Mouse (Mus musculus) cerebellum, postnatal 10 days (tissue): Measurements from ENCODE around the gene Adh7.

Experiments
- DNase-seq, 2 experiments: peaks; one replicate each; pipeline ENCODE4 v3.0.0; 2021; ENCODE audit warnings: mixed read lengths in 2 of 2

Gene Adh7

DNA sequence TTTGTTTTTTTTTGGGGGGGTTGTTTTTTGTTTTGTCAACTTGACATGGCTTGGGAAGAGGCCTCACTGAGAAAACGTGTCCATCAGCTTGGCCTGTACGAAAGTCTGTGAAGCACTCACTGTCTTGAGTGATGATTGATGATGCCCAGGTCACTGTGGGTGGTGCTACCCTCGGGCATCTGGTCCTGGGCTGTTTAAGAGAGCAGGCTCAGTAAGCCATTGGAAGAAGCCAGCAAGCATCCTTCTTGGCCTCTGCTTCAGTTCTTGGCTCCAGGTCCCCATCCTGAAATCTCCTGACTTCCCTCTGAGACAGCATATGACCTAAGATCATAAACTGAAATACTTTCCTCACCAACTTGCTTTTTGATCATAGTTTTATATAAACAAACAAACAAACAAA is 37.8 kb downstream of the Adh7 start:
- peak; percentile 45 to 72 for DNase-seq

- peak in 1 of 2 experiments; percentile 15 for DNase-seq
Observed at GRCm38 (mm10) chr3:138255780-138256550, 38.4 kb downstream of the Adh7 start.

DNA sequence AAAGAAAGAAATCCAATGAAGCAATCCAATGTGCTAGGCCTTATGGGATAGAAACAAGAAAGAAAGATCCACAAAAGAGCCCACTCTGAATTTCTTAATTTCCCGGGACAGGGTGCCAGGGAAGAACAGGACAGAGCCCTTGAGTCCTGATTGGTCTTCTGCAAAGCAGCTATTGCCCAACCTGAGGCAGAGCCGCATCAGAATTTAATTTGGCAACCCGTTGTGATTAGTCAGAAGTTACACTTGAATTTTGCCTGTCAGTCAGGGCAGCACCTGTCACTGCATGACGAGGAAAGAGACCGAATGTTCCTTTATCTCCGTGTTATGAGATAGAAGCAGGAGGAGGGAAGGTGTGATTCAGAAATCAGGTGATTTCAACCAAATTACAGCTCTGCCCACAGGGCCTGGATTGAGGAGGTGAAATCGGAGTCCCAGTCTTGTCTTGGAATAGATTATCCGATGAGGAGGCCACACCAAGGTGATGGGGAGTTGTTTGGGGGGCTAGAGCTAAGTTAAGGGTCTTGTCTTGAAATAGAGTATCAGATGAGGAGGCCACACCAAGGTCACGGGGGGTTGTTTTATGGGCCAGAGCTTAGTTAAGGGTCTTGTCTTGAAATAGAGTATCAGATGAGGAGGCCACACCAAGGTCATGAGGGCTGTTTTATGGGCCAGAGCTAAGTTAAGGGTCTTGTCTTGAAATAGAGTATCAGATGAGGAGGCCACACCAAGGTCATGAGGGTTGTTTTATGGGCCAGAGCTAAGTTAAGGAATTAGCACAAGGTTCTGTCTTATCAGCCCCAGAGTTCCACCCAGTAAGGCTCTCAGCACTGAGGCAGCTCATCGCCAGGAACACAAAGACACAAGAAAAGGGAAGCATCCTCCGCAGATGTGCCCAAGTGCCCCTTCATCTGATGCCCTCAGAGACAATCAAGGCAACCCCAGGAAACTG is 43.4 kb downstream of the Adh7 start, which contains the start of gene Adh1:
Gene Adh1, plus strand, starts transcription at position 271 of the 949 bp plus-strand sequence.
- no peak for DNase-seq

DNA sequence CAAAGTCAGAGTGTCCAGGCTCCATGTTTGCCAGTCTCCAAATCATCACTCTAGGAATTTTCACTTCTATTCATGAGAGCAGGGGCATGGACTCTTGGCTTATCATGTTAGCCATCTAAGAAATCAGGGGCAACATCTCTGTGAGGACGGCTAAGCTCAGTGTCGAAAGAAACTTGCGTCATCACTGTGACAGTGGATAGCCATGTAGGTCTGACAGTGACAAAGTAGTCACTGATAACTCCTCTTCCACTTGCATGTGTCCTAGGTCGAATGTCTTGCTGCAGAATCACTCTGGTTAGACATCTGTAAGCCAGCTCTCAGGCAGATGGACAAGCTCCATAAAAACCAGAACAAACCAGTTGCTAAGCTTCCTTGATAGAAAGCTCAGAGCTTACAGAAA is 45.0 kb downstream of the Adh7 start:
- DNase-seq, result no peak

DNA sequence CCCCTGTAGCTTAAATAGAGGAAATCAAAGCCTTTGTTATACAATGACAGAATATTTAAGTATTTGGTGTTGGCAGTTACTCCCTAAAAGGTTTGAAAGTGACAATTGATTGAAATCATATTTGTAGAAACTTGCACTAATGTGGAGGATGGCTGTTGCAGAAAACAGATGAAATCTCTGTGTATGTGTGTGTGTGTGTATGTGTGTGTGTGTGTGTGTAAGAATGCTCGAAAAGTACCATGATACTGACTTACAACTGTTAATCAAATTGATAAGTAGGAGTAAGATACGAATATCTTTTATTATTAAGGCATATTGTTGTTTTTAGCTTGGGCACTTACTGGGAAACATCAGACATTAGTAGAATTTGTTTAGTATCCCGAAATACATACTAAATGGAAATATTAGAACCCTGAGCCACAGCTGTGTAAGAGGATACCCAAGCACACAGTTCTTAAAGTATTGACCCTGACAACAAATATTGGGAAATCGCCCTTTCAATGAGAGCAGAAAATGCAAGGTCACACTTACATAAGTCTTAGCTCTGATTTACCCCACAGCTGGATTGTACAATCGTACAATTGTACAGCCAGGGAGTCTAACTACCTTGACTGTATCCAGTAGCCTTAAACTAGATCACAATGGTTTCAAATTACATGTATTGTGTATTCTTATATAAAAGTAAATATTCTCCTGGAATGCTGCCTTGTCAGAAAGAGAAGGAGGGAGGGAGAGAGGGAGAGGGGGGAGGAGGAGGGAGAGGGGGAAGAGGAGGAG is 45.8 kb downstream of the Adh7 start:
- DNase-seq, result no peak

- DNase-seq, result no peak
Observed at GRCm38 (mm10) chr3:138264648-138265047, 47.1 kb downstream of the Adh7 start.

DNA sequence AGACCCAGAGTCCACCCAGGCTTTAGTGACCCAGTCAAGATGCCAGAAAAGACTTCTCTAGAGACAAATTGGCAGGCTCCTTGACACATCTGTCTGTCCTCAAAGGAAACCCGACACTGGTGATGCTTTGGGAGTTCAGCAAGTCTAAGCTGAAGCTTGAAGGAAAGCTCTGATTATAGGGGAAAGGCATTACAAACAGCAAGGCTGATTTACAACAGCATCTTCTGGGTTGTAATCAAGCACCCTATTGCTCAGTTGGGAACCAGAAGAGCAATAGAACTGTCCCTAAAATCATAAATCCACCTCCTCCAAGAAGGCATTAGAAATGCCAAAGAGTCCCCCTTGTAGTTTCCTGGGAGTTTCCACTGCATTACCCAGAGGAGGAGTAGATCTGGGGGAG is 52.9 kb downstream of the Adh7 start:
- DNase-seq, result no peak

GRCm38 (mm10) chr3:138271297-138271696 is 53.7 kb downstream of the Adh7 start:
- no peak for DNase-seq

- no peak for DNase-seq
Observed at GRCm38 (mm10) chr3:138273080-138273479, 55.5 kb downstream of the Adh7 start.

GRCm38 (mm10) chr3:138275100-138275499 is 57.5 kb downstream of the Adh7 start:
- no peak for DNase-seq

- DNase-seq, result no peak
Observed at GRCm38 (mm10) chr3:138282556-138282955, 65.0 kb downstream of the Adh7 start.
